Mouse (Mus musculus): Measurements from ENCODE around the gene Rap1a.

Rap1a gene

DNA sequence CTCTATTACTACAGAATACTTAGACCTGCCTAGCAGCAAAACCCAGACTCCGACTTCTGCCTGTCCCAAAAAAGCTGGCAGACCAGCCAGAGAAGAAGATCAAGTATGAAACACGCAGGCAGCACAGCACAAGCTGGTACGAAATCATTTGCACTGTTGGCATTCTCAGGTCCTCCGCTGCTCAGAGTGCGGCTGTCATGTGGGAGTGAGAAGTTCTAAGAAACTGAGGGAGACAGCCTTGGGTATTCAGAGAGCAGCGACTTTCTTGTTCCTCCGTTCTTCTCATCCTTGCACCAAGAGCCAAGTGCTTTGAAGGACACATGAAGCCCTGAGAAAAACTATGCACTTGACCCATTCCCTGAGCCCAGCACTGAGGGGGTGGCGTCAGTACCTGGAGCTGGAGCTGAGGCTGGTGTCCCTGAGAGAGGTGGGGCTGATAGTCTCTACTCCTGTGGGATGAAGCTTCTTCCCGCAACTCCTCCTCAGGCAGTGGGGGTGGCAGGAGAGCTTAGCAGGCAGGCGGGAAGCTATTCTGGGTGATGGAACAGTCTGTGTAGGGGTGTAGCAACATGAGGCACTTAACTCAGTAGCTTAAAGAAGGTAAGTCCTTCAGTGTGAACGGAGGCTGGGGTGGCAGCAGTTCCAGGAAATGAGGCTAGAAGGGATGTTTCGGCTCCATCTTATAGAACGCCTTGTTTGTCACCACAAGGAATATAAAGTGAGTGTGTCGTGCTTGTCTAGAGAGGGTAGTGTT is 107.6 kb downstream of the Rap1a start:
- DNase-seq (ENCODE audit: low read depth) = no peak

GRCm38 (mm10) chr3:105688536-105688935 is 112.6 kb downstream of the Rap1a start:
- DNase-seq (ENCODE audit: low read depth) = peak; percentile 37

- DNase-seq (ENCODE audit: low read depth) = peak; percentile 99
Observed at GRCm38 (mm10) chr3:105687324-105688060, 113.6 kb downstream of the Rap1a start, which contains the start of gene Ddx20. Ddx20 (minus strand) TSS chr3:105687574.

DNA sequence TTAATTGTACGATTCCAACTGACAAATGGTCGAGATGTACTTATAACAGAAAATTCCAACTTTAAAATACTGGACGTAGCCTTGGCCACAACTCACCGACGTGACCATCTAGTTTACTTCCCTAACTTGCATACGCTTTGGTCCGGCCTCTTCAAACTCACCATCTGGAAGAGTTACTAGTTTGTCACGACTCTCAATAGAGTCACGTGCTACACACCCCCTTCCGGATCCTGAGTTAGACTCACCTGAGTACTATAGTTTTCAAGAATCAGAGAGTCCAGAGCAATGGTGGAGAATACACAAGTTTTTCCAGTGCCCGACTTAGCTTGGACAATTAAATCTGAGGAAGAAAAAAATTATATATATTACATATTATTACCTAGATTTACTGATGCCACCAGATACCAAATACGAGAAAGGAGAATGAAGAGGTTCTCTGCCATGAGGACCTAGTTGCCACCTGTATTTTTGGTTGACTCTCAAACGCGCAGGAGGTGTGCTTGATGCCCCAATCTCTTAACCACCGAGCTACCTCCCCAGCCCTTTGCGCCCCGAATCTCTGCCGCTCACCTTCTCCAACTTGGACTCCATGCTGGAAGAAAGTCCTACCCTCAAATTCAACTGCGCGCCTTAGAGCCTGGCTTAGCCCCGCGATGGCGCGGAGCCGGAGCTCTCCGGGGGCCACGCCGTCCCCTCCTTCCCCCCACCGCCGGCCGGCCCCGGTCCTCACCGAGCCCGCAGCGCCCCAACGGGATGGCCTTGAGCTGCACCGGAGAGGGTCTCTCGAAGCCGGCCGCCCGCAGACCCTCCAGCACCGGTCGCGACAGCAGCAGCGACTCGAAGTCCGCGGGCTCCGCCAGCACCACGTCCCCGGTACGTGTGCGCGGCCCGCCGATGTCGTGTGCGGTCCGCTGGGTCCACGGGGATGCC is 114.5 kb downstream of the Rap1a start:
- peak; percentile 55 for DNase-seq (ENCODE audit: low read depth)

GRCm38 (mm10) chr3:105680346-105680745 is 120.8 kb downstream of the Rap1a start:
- no peak for DNase-seq (ENCODE audit: low read depth)

Measured in 416B (cell line).